Mouse (Mus musculus) stomach, adult 2 months (tissue): ENCODE results near the gene Akr1c21. TPM values are rescaled to one million over a fixed set of nuclear protein-coding genes. Genes with fewer than 3 reads are reported as not detected.

Experiments
- polyA plus RNA-seq: library from polyadenylated mRNA; depleted of rRNA; stranded (reverse); fragments of >200 nt; gene quantifications from 2 replicates; pipeline ENCODE4 v1.2.3, GENCODE M21; 2012; rRNA removed

The Akr1c21 gene
- not detected in 2 replicates for polyA plus RNA-seq

DNA sequence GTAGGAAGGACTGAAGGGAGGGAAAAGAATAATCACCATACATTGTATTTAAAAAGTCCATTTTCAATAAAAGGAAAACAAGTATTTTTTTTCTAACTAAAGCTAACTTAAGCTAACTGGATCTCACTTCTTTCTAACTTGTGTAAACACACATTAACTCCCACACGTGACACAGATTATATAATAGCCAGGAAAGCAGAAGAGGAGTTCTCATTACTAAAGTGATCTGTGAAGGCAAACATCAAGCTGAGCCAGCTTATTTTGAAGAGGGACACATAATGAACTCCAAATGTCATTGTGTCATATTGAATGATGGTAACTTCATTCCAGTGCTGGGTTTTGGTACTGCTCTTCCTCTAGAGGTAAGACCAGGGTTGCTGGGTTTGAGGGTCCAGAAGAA lies at the start of gene Akr1c21:
TSS of gene Akr1c21 (plus strand) at position 205 of the 400 bp plus-strand sequence.

DNA sequence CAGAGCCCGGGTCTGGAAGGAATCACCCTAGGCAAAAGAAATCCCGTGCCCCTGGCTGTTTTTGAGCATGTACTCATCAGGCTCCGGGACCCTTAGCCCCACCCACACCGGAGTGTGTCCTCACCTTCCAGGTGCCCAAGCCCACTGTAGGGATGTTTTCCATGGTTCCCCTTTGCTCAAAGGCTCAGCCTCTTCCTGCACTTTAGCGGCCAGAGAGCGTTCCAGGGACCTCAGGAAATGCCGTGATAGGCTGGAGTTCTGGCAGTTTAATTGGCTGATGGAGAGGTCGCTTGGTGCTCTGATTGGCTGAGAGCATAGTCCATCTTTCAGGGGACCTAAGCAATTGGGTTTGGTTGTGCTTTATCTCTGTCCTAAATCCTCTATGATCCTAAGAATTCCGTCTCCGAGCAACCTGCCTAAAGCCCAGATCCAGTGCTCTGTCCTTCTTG lies 35.1 kb downstream of the Akr1c21 start, which contains the start of gene Akr1e1:
TSS of gene Akr1e1 (minus strand) at position 214 of the 449 bp plus-strand sequence.

Other genes starting within 250 kb of the Akr1c21 start
- gene Akr1c6, start 139.8 kb upstream of the Akr1c21 start, polyA plus RNA-seq = 0.13 TPM in 1 of 2 replicates, not detected in the other
- not detected in 2 replicates for gene Akr1c20, start 50.7 kb upstream of the Akr1c21 start, polyA plus RNA-seq
- 0.36 and 0.39 TPM in 2 replicates for gene Akr1e1, start 35.1 kb downstream of the Akr1c21 start, polyA plus RNA-seq